Mouse (Mus musculus) heart, adult 2 months (tissue): Measurements from ENCODE around the gene Snrnp70. TPM values are rescaled to one million over a fixed set of nuclear protein-coding genes. Genes with fewer than 3 reads are reported as not detected.
A peak's percentile ranks its signal among the peaks of the same experiment; 100 is the strongest.

ENCODE experiments used
- DNase-seq, 2 experiments: peaks; one replicate each; pipeline ENCODE4 v3.0.0; 2021
- H3K27ac ChIP-seq: fragments of 200-600 bp; 2 replicates; pipeline ENCODE4 v1.8.1; 2022
- H3K27me3 ChIP-seq: fragments of 200-500 bp; 2 replicates; pipeline ENCODE4 v1.6.1; 2012; ENCODE audit warnings: mild to moderate bottlenecking, low read length, inconsistent platforms, mixed read lengths; ENCODE audit not compliant: control insufficient read depth, insufficient read depth
- H3K36me3 ChIP-seq: fragments of 200-500 bp; 2 replicates; pipeline ENCODE4 v1.6.1; 2012; ENCODE audit warnings: low read length, inconsistent platforms; ENCODE audit not compliant: control insufficient read depth, insufficient read depth
- H3K4me1 ChIP-seq: fragments of 200-500 bp; 2 replicates; pipeline ENCODE4 v1.6.1; 2011; ENCODE audit warnings: low read length; ENCODE audit not compliant: control insufficient read depth, insufficient read depth
- H3K4me3 ChIP-seq: fragments of 200-600 bp; 2 replicates; pipeline ENCODE4 v1.8.1; 2022
- H3K79me2 ChIP-seq: fragments of 200-500 bp; replicated peaks from 2 replicates; pipeline ENCODE4 v1.6.1; 2012; ENCODE audit warnings: mild to moderate bottlenecking, inconsistent platforms, low read length, moderate library complexity, mixed read lengths; ENCODE audit not compliant: control insufficient read depth, insufficient read depth
- H3K9ac ChIP-seq: fragments of 200-500 bp; 2 replicates; pipeline ENCODE4 v1.6.1; 2012; ENCODE audit warnings: low read depth, mild to moderate bottlenecking, control low read depth, inconsistent platforms, low read length, mixed read lengths
- CTCF ChIP-seq: fragments of 200-600 bp; IDR thresholded peaks from 2 replicates; pipeline ENCODE4 v1.8.1; 2022; ENCODE audit warnings: antibody characterized with exemption, mild to moderate bottlenecking, moderate library complexity
- EP300 ChIP-seq: fragments of 200-500 bp; IDR thresholded peaks from 2 replicates; pipeline ENCODE4 v1.6.1; 2011; ENCODE audit warnings: low read depth, low read length, control low read depth; ENCODE audit not compliant: insufficient read depth
- POLR2A ChIP-seq: fragments of 200-500 bp; IDR thresholded peaks from 2 replicates; pipeline ENCODE4 v1.6.1; 2011; ENCODE audit warnings: mild to moderate bottlenecking, low read depth, low read length, control low read depth; ENCODE audit not compliant: insufficient read depth
- WGBS: fragments of 180-500 bp; shearing (Covaris S2); methylation state at CpG from one replicate; pipeline ENCODE4 v1.1.7; 2018; 5-methylcytosine and 5-hydroxymethylcytosine counted together
- intact Hi-C: fragments of 180-260 bp; cut with DNase I; formaldehyde crosslinking; loops from one replicate; pipeline ENCODE4 v1.15.1; 2025
- polyA plus RNA-seq: library from polyadenylated mRNA; depleted of rRNA; stranded (reverse); fragments of >200 nt; gene quantifications from 2 replicates; pipeline ENCODE4 v1.2.3, GENCODE M21; 2012
- total RNA-seq, 2 experiments: library from RNA; stranded (reverse); gene quantifications; 2 replicates each; pipeline ENCODE4 v1.2.3; 2021

The Snrnp70 gene
- total and polyA plus RNA-seq, 3 experiments: 85.0 to 117 (median 99.5) TPM

GRCm38 (mm10) chr7:45413113-45413863 is 17.7 kb upstream of the Snrnp70 start, which contains the start of gene Ntf5:
Gene Ntf5 (plus strand): TSS chr7:45413695.
- H3K4me1 ChIP-seq: no peaks in the 10 kb centered on the region
- intact Hi-C loops: no loop called here
- no peaks in the 10 kb centered on the region for H3K79me2 ChIP-seq
- peak; percentile 33 to 51 for DNase-seq
- TF ChIP-seq POLR2A (no peak), CTCF (no peak), EP300 (no peak)
- 3% methylated on average over 37 of the region's 45 CpGs for WGBS
- H3K27ac ChIP-seq: no peak within 1 kb of the TSS
- no peaks in the 10 kb centered on the region for H3K36me3 ChIP-seq
- peaks cover 6% of the 10 kb centered on the region for H3K27me3 ChIP-seq
- H3K9ac ChIP-seq: peak within 1 kb of the TSS; percentile 36
- peak within 1 kb of the TSS; percentile 45 for H3K4me3 ChIP-seq

DNA sequence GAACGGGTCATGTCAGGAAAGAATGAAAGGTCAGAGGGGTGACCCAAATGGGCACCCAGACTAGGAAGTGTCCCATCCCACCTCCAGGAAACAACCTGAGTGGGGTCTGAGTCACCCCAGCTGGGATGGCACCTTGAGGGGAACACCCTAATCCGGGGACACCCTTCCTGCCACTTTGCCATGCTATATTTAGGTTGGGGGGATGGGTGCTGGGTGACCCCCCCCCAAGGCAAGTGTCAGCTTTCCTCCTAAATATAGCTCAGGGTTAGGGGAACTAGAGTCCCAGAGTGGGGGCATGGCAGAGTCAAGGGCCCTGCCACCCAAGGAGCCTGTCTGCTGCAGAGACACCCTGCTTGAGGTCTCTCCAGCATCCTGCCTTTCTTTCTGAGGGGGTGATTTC is 16.9 kb upstream of the Snrnp70 start:
- 35% methylated on average over 2 of the region's 2 CpGs for WGBS
- no peaks in the 10 kb centered on the region for H3K79me2 ChIP-seq
- intact Hi-C loops: no loop called here
- no peak overlapping the region for H3K27ac ChIP-seq
- H3K9ac ChIP-seq: no peak overlapping the region
- no peaks in the 10 kb centered on the region for H3K36me3 ChIP-seq
- no peaks in the 10 kb centered on the region for H3K4me1 ChIP-seq
- H3K4me3 ChIP-seq: no peak overlapping the region
- TF ChIP-seq POLR2A (no peak), CTCF (no peak), EP300 (no peak)
- peaks cover 6% of the 10 kb centered on the region for H3K27me3 ChIP-seq
- DNase-seq: no peak

DNA sequence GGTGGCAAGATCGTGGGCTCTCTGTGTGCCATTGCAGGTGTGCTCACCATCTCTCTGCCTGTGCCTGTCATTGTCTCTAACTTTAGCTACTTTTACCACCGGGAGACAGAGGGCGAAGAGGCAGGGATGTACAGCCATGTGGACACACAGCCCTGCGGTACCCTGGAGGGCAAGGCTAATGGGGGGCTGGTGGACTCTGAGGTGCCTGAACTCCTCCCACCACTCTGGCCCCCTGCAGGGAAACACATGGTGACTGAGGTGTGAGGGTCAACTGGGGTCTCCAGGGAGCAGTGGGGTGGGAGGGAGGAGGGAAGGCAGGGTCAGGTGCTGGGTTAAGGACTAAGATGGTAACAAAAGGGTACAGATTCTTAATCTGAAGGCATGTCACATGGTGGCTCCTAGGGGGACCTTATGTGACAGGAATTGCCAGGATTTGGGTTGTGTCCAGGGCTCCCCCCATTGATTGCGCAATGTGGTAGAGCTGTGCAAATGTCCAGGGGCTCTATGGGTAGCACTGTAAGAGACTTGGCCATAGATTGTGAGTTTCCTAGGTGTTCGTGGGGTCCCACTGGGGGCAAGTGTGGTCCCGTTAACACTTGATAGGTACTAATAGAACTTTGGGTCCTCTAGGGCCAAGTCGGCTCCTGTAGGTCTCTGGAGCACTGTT is 14.1 kb upstream of the Snrnp70 start:
- Histone ChIP-seq H3K36me3 (no peaks in the 10 kb centered on the region), H3K27me3 (peaks cover 5% of the 10 kb centered on the region), H3K4me3 (no peak overlapping the region), H3K4me1 (0 out of 2 replicates have a peak, but pooled peaks cover 3% of the 10 kb centered on the region), H3K27ac (no peak overlapping the region), H3K79me2 (no peaks in the 10 kb centered on the region), H3K9ac (no peak overlapping the region)
- intact Hi-C loops: no loop called here
- WGBS: 83% methylated on average over 8 of the region's 8 CpGs
- no peak for TF ChIP-seq EP300
- TF ChIP-seq CTCF: no peak
- TF ChIP-seq POLR2A: no peak
- DNase-seq: no peak

DNA sequence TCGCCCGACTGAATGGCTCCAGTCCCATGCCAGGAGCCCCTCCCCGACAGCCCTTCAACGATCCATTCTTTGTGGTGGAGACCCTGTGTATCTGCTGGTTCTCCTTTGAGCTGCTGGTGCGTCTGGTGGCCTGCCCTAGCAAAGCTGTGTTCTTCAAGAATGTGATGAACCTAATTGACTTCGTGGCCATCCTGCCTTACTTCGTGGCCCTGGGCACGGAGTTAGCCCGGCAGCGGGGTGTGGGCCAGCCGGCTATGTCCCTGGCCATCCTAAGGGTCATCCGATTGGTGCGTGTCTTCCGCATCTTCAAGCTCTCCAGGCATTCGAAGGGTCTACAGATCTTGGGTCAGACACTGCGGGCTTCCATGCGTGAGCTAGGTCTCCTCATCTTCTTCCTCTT is 13.4 kb upstream of the Snrnp70 start:
- peaks cover 2% of the 10 kb centered on the region for H3K27me3 ChIP-seq
- 90% methylated on average over 17 of the region's 17 CpGs for WGBS
- intact Hi-C loops: no loop called here

GRCm38 (mm10) chr7:45408351-45408750 is 12.8 kb upstream of the Snrnp70 start:
- Histone ChIP-seq H3K27me3 (no peaks in the 10 kb centered on the region), H3K79me2 (no peaks in the 10 kb centered on the region), H3K4me1 (0 out of 2 replicates have a peak, but pooled peaks cover 3% of the 10 kb centered on the region), H3K9ac (no peak overlapping the region), H3K36me3 (no peaks in the 10 kb centered on the region), H3K27ac (no peak overlapping the region), H3K4me3 (no peak overlapping the region)
- 75% methylated on average over 7 of the region's 7 CpGs for WGBS
- TF ChIP-seq CTCF (no peak), EP300 (no peak), POLR2A (no peak)
- intact Hi-C loops: no loop called here
- no peak for DNase-seq

More for the DNA sequence above, 13.4 kb upstream of the Snrnp70 start:
- Histone ChIP-seq H3K4me3 (no peak overlapping the region), H3K4me1 (0 out of 2 replicates have a peak, but pooled peaks cover 3% of the 10 kb centered on the region), H3K27ac (no peak overlapping the region), H3K9ac (no peak overlapping the region), H3K36me3 (no peaks in the 10 kb centered on the region), H3K79me2 (no peaks in the 10 kb centered on the region)
- TF ChIP-seq POLR2A (no peak), CTCF (no peak), EP300 (no peak)
- DNase-seq: no peak

DNA sequence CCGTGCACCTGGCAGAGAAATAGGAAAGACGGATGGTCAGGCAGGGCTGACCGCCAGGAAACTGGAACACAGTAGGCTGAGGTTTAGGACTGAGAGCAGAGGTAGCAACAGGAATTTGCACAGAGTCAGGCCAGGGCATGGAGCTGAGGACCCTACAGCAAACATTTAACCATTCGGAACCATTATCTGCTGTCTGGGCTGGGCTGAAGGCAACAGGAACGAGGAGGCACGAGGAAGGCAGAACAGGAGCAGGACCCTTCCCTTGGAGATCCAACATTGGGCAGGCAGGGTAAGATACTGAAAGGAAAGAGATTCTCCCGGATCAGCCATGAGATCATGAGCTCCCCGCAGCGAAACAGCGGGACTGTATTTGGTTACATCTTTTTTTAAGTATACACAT is 12.3 kb upstream of the Snrnp70 start:
- intact Hi-C loops: loop anchor here (2.0 kb wide), 1 partner anchor 25 kb away; no protein-coding TSS in a partner anchor
- H3K9ac ChIP-seq: no peak overlapping the region
- no peaks in the 10 kb centered on the region for H3K36me3 ChIP-seq
- H3K79me2 ChIP-seq: no peaks in the 10 kb centered on the region
- H3K27ac ChIP-seq: no peak overlapping the region
- no peaks in the 10 kb centered on the region for H3K27me3 ChIP-seq
- DNase-seq: no peak
- H3K4me1 ChIP-seq: 0 out of 2 replicates have a peak, but pooled peaks cover 3% of the 10 kb centered on the region
- no peak overlapping the region for H3K4me3 ChIP-seq
- 73% methylated on average over 10 of the region's 10 CpGs for WGBS
- TF ChIP-seq CTCF: no peak
- no peak for TF ChIP-seq POLR2A
- TF ChIP-seq EP300: no peak
